Mouse (Mus musculus): ENCODE measurements at regions not wholly inside any gene's neighbourhood (a gene's known extent, or its start where the extent isn't known, plus 50 kb on each side); places are given as distances from the start of the nearest gene placed in this dataset.

- no peak for TF ChIP-seq CTCF (IDR thresholded peaks at IDR 0.05; ENCODE audit: borderline replicate concordance, insufficient read depth, low read length)
- no peak for TF ChIP-seq POLR2A (IDR thresholded peaks at IDR 0.05; ENCODE audit: low read depth, low read length)
Observed at GRCm38 (mm10) chr10:119116843-119117390, 122.9 kb downstream of the Cand1 start.

Data from embryonic fibroblast, embryonic 13.5 days (primary cell).